Mouse (Mus musculus): ENCODE data around the gene Gm16223.

DNA sequence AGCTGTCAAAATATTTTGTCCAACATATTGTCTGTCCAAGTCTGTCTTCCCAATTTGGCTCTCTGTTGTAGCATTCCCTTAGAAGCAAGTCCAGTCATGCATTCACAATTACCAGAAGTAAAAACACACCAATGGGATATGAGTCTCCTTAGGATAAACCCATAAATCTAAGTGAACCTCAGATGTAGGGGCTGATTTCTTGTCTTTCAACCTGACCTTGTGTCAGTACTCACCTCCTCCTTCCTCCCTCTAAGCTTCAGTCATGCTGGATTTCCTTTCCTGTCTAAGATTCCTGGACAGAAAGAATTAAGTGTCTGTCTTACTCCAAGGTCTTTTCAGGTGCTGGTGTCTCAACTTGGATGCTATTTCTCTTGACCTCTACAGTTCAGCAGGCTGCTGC, 57.8 kb downstream of the Gm16223 start:
- TF ChIP-seq CHD2 (IDR thresholded peaks at IDR 0.05; ENCODE audit: low read depth, low read length) (no peak), ZC3H11A (IDR thresholded peaks at IDR 0.05; ENCODE audit: borderline replicate concordance, low read depth, low read length) (no peak)

All from ES-E14 (cell line).